Mouse (Mus musculus): ENCODE measurements around the gene Bicc1. TPM values are rescaled to one million over a fixed set of nuclear protein-coding genes. Genes with fewer than 3 reads are reported as not detected.

Bicc1 gene
- total and polyA plus RNA-seq, 3 experiments, result 0.16 TPM; not detected in 2

DNA sequence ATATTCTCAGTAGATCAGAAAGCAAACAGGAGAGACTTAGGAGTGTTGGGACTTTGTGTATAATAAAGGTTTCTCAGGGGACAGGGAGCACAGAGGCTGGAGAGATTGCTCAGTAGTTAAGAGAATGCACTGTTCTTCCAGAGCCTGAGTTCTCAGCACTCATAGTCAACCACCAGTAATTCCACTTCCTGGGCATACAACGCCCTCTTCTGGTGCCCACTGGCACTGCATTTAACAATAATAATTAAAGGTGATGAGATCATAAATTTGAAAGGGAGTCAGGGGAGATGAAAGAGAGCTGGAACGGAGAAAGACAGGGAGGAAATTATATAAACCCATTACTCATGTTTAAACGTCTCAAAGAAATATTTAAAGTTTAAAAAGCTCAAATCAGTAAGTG lies 35.5 kb downstream of the Bicc1 start:
- TF ChIP-seq GATA1 (IDR thresholded peaks at IDR 0.05; ENCODE audit: borderline replicate concordance, low read length), result no peak
- no peak for TF ChIP-seq CTCF (IDR thresholded peaks at IDR 0.05; ENCODE audit: low read depth, low read length)
- TF ChIP-seq POLR2AphosphoS5 (IDR thresholded peaks at IDR 0.05; ENCODE audit: insufficient replicate concordance, low read depth, low read length), result no peak
- TF ChIP-seq GATA2 (IDR thresholded peaks at IDR 0.05; ENCODE audit: borderline replicate concordance, low read depth, low read length), result no peak
- no peak for TF ChIP-seq TAL1 (conservative IDR thresholded peaks at IDR 0.05; ENCODE audit: low read depth, low read length)
- Histone ChIP-seq H3K4me1 (ENCODE audit: insufficient read depth, low read depth, low read length) (no peaks in the 10 kb centered on the region), H3K27me3 (ENCODE audit: insufficient read depth, low read length) (no peaks in the 10 kb centered on the region), H3K36me3 (replicated peaks) (no peaks in the 10 kb centered on the region), H3K9me3 (replicated peaks) (peaks cover 50% of the 10 kb centered on the region), H3K4me3 (ENCODE audit: low read depth, low read length) (no peak overlapping the region)
- DNase-seq (ENCODE audit: low spot score) (no peak), ATAC-seq (ENCODE audit: extremely low read depth, insufficient number of reproducible peaks, low FRiP score, poor library complexity, severe bottlenecking) (no peak)

DNA sequence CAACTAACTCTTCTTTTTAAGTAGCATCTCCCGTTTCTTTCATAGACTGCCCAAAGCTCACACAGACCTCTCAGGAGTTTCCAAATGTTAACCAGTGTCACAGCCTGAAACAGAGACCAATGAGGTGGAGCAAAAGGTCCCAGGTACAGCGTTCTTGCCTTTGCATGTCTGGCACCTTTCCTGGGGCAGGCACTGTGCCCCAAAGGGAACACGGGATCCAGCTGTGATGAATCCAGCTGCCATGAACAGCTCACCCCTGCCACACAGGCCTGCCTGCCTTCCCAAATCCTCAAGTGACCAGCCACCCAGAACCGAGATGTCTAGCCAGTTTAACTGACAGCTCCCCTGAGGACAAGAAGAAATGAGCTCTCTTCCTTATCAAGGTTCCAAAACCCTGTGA lies 36.1 kb downstream of the Bicc1 start:
- no peak overlapping the region for H3K4me3 ChIP-seq (ENCODE audit: low read depth, low read length)
- no peak for ATAC-seq (ENCODE audit: extremely low read depth, insufficient number of reproducible peaks, low FRiP score, poor library complexity, severe bottlenecking)
- TF ChIP-seq CTCF (IDR thresholded peaks at IDR 0.05; ENCODE audit: low read depth, low read length) (no peak), GATA1 (IDR thresholded peaks at IDR 0.05; ENCODE audit: borderline replicate concordance, low read length) (no peak), POLR2AphosphoS5 (IDR thresholded peaks at IDR 0.05; ENCODE audit: insufficient replicate concordance, low read depth, low read length) (no peak), TAL1 (conservative IDR thresholded peaks at IDR 0.05; ENCODE audit: low read depth, low read length) (no peak), GATA2 (IDR thresholded peaks at IDR 0.05; ENCODE audit: borderline replicate concordance, low read depth, low read length) (no peak)
- no peak for DNase-seq (ENCODE audit: low spot score)
- no peaks in the 10 kb centered on the region for H3K4me1 ChIP-seq (ENCODE audit: insufficient read depth, low read depth, low read length)
- peaks cover 53% of the 10 kb centered on the region for H3K9me3 ChIP-seq (replicated peaks)
- no peaks in the 10 kb centered on the region for H3K27me3 ChIP-seq (ENCODE audit: insufficient read depth, low read length)
- H3K36me3 ChIP-seq (replicated peaks), result no peaks in the 10 kb centered on the region

DNA sequence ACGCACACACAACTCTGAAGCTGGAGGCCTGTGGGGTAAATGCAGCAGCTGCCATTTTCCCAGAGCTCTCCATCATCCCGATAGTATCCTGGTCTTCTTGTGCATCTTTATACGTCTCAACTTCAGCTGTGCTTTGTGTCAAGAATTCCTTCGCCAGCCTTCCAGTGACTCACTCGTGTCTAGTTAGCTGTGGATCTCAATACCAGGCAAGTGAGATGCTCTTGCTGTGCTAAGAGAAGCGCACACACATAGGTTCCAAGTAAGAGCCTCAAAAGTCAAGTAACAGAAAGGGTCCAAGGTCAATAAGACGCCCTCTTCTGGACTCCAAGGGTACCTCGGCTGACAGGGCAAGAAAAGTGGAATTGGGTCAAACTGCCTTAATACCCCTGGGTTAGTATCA lies 37.0 kb downstream of the Bicc1 start:
- Histone ChIP-seq H3K4me1 (ENCODE audit: insufficient read depth, low read depth, low read length) (no peaks in the 10 kb centered on the region), H3K36me3 (replicated peaks) (no peaks in the 10 kb centered on the region), H3K9me3 (replicated peaks) (peaks cover 52% of the 10 kb centered on the region), H3K4me3 (ENCODE audit: low read depth, low read length) (no peak overlapping the region), H3K27me3 (ENCODE audit: insufficient read depth, low read length) (no peaks in the 10 kb centered on the region)
- TF ChIP-seq TAL1 (conservative IDR thresholded peaks at IDR 0.05; ENCODE audit: low read depth, low read length) (no peak), GATA2 (IDR thresholded peaks at IDR 0.05; ENCODE audit: borderline replicate concordance, low read depth, low read length) (no peak), CTCF (IDR thresholded peaks at IDR 0.05; ENCODE audit: low read depth, low read length) (no peak), POLR2AphosphoS5 (IDR thresholded peaks at IDR 0.05; ENCODE audit: insufficient replicate concordance, low read depth, low read length) (no peak), GATA1 (IDR thresholded peaks at IDR 0.05; ENCODE audit: borderline replicate concordance, low read length) (no peak)
- ATAC-seq (ENCODE audit: extremely low read depth, insufficient number of reproducible peaks, low FRiP score, poor library complexity, severe bottlenecking) (no peak), DNase-seq (ENCODE audit: low spot score) (no peak)

DNA sequence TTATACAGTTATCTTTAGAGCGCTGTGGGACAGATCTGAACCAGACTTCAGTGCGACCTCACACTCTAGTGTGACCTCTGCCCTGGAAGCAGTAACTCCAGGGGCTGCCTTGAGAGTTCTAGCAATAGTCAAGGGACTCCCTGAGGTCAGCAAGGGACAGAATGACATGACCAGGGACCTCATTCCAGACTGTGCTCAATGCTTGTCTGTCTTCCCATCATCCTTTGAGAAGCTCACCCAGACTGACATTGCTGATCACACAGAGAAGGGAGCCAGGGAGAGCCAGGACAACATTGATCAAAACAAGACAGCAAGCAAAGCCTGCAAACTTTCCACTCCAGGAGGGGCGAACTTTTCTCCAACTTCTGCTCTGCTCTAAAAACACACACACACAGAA lies 38.7 kb downstream of the Bicc1 start:
- DNase-seq (ENCODE audit: low spot score) (no peak), ATAC-seq (ENCODE audit: extremely low read depth, insufficient number of reproducible peaks, low FRiP score, poor library complexity, severe bottlenecking) (no peak)
- Histone ChIP-seq H3K9me3 (replicated peaks) (peaks cover 41% of the 10 kb centered on the region), H3K27me3 (ENCODE audit: insufficient read depth, low read length) (no peaks in the 10 kb centered on the region), H3K36me3 (replicated peaks) (no peaks in the 10 kb centered on the region), H3K4me3 (ENCODE audit: low read depth, low read length) (no peak overlapping the region), H3K4me1 (ENCODE audit: insufficient read depth, low read depth, low read length) (no peaks in the 10 kb centered on the region)
- TF ChIP-seq POLR2AphosphoS5 (IDR thresholded peaks at IDR 0.05; ENCODE audit: insufficient replicate concordance, low read depth, low read length) (no peak), TAL1 (conservative IDR thresholded peaks at IDR 0.05; ENCODE audit: low read depth, low read length) (no peak), GATA1 (IDR thresholded peaks at IDR 0.05; ENCODE audit: borderline replicate concordance, low read length) (no peak), CTCF (IDR thresholded peaks at IDR 0.05; ENCODE audit: low read depth, low read length) (no peak), GATA2 (IDR thresholded peaks at IDR 0.05; ENCODE audit: borderline replicate concordance, low read depth, low read length) (no peak)

GRCm38 (mm10) chr10:71120121-71120768 lies 39.3 kb downstream of the Bicc1 start:
- DNase-seq (ENCODE audit: low spot score) (no peak), ATAC-seq (ENCODE audit: extremely low read depth, insufficient number of reproducible peaks, low FRiP score, poor library complexity, severe bottlenecking) (no peak)
- no peak for TF ChIP-seq POLR2AphosphoS5 (IDR thresholded peaks at IDR 0.05; ENCODE audit: insufficient replicate concordance, low read depth, low read length)
- TF ChIP-seq TAL1 (conservative IDR thresholded peaks at IDR 0.05; ENCODE audit: low read depth, low read length), result no peak
- no peak for TF ChIP-seq GATA2 (IDR thresholded peaks at IDR 0.05; ENCODE audit: borderline replicate concordance, low read depth, low read length)
- TF ChIP-seq GATA1 (IDR thresholded peaks at IDR 0.05; ENCODE audit: borderline replicate concordance, low read length), result no peak
- no peak for TF ChIP-seq CTCF (IDR thresholded peaks at IDR 0.05; ENCODE audit: low read depth, low read length)
- H3K4me3 ChIP-seq (ENCODE audit: low read depth, low read length), result no peak overlapping the region
- no peaks in the 10 kb centered on the region for H3K27me3 ChIP-seq (ENCODE audit: insufficient read depth, low read length)
- peaks cover 42% of the 10 kb centered on the region for H3K9me3 ChIP-seq (replicated peaks)
- H3K36me3 ChIP-seq (replicated peaks), result no peaks in the 10 kb centered on the region
- H3K4me1 ChIP-seq (ENCODE audit: insufficient read depth, low read depth, low read length), result no peaks in the 10 kb centered on the region

DNA sequence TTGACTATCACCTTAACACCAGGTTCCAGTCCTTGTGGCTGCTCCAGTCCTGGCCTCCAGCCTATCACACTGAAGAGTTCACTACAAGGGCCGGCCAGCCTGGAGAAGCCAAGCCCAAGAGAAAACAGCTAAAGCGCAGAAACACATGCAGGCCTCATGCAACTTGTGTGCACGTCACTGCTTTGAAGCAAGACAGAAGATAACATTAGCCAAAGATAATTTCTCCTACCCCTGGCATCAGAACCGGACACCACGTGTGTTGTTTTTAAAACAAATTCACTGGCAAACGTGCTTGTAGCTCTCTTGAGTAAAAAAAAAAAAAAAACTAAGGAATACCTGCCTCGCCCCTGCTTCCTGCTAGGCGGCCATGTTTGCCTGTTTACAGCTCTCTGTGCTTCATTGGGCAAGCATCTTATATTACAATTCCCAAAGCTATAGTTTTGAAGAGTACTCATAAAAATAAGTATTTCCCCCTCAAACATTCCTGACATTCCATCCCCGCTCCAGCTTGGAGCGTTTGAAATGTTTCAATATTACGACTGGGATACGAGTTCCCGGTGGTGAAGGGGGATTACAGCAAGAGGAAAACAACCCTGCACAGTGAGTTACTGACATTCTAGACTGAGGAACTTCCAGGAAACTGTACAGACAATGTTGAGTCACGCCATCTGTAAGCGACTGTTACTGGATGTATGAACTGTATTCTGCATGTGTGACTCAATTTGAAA lies 40.2 kb downstream of the Bicc1 start:
- H3K27me3 ChIP-seq (ENCODE audit: insufficient read depth, low read length), result no peaks in the 10 kb centered on the region
- no peaks in the 10 kb centered on the region for H3K4me1 ChIP-seq (ENCODE audit: insufficient read depth, low read depth, low read length)
- peaks cover 45% of the 10 kb centered on the region for H3K9me3 ChIP-seq (replicated peaks)
- no peak for DNase-seq (ENCODE audit: low spot score)
- no peak overlapping the region for H3K4me3 ChIP-seq (ENCODE audit: low read depth, low read length)
- no peak for TF ChIP-seq POLR2AphosphoS5 (IDR thresholded peaks at IDR 0.05; ENCODE audit: insufficient replicate concordance, low read depth, low read length)
- no peak for TF ChIP-seq GATA2 (IDR thresholded peaks at IDR 0.05; ENCODE audit: borderline replicate concordance, low read depth, low read length)
- no peak for TF ChIP-seq TAL1 (conservative IDR thresholded peaks at IDR 0.05; ENCODE audit: low read depth, low read length)
- no peak for TF ChIP-seq GATA1 (IDR thresholded peaks at IDR 0.05; ENCODE audit: borderline replicate concordance, low read length)
- TF ChIP-seq CTCF (IDR thresholded peaks at IDR 0.05; ENCODE audit: low read depth, low read length), result no peak
- ATAC-seq (ENCODE audit: extremely low read depth, insufficient number of reproducible peaks, low FRiP score, poor library complexity, severe bottlenecking), result no peak
- no peaks in the 10 kb centered on the region for H3K36me3 ChIP-seq (replicated peaks)

All from G1E (cell line).